Mouse (Mus musculus): ENCODE measurements around the gene Pgap3. TPM values are rescaled to one million over a fixed set of nuclear protein-coding genes. Genes with fewer than 3 reads are reported as not detected.

Gene Pgap3
- polyA plus RNA-seq, 3 experiments from 2014 or later = 7.0 to 8.2 (median 7.2) TPM

- ATAC-seq = no peak
These were observed 45.8 kb downstream of the Pgap3 start for GRCm38 (mm10) chr11:98354445-98354844.

- no peak for ATAC-seq
These were observed 46.6 kb downstream of the Pgap3 start for GRCm38 (mm10) chr11:98353651-98354211.

- ATAC-seq = no peak
These were observed 47.9 kb downstream of the Pgap3 start for GRCm38 (mm10) chr11:98352272-98352990.

GRCm38 (mm10) chr11:98349308-98349707 lies 51.0 kb downstream of the Pgap3 start:
- no peak for ATAC-seq

GRCm38 (mm10) chr11:98348083-98348961 lies 52.0 kb downstream of the Pgap3 start, which contains the start of gene Ppp1r1b:
Gene Ppp1r1b (plus strand): TSS chr11:98348404.
- ATAC-seq = peak; percentile 63

GRCm38 (mm10) chr11:98347385-98348082 lies 52.8 kb downstream of the Pgap3 start:
- ATAC-seq = no peak

- no peak for ATAC-seq
These were observed 54.1 kb downstream of the Pgap3 start for GRCm38 (mm10) chr11:98346168-98346567.

GRCm38 (mm10) chr11:98345253-98345652 lies 55.0 kb downstream of the Pgap3 start:
- no peak for ATAC-seq

GRCm38 (mm10) chr11:98342000-98342945 lies 58.0 kb downstream of the Pgap3 start:
- ATAC-seq = peak; percentile 79

- ATAC-seq = no peak
These were observed 59.1 kb downstream of the Pgap3 start for GRCm38 (mm10) chr11:98341174-98341573.

- ATAC-seq = no peak
These were observed 59.7 kb downstream of the Pgap3 start for GRCm38 (mm10) chr11:98340597-98340996.

- ATAC-seq = no peak
These were observed 60.5 kb downstream of the Pgap3 start for GRCm38 (mm10) chr11:98339679-98340287.

- no peak for ATAC-seq
These were observed 61.2 kb downstream of the Pgap3 start for GRCm38 (mm10) chr11:98339071-98339501.

Other genes starting within 250 kb of the Pgap3 start
- gene Med1, start 207.2 kb downstream of the Pgap3 start, polyA plus RNA-seq (2017; shearing (Covaris generic)) = 100 to 1,000 TPM in 1 of 3 experiments, 10 to 100 TPM in 2; 47.0 to 108 (median 55.5) TPM
- 10 to 100 TPM; 17.0 to 29.1 (median 28.8) TPM for gene Cdk12, start 197.4 kb downstream of the Pgap3 start, polyA plus RNA-seq (2017; shearing (Covaris generic))
- gene Neurod2, start 70.8 kb downstream of the Pgap3 start, polyA plus RNA-seq (2017; shearing (Covaris generic)) = not detected
- not detected for gene Ppp1r1b, start 52.1 kb downstream of the Pgap3 start, polyA plus RNA-seq (2017; shearing (Covaris generic))
- 10 to 100 TPM; 38.5 to 42.1 (median 40.3) TPM for gene Stard3, start 42.1 kb downstream of the Pgap3 start, polyA plus RNA-seq (2017; shearing (Covaris generic))
- not detected for gene Tcap, start 16.7 kb downstream of the Pgap3 start, polyA plus RNA-seq (2017; shearing (Covaris generic))
- gene Pnmt, start 14.0 kb downstream of the Pgap3 start, polyA plus RNA-seq (2017; shearing (Covaris generic)) = not detected
- gene Erbb2, start 12.0 kb upstream of the Pgap3 start, polyA plus RNA-seq (2017; shearing (Covaris generic)) = under 1 TPM in 2 of 3 experiments, not detected in 1; 0.13 to 0.68 TPM
- 100 to 1,000 TPM; 148 to 198 (median 167) TPM for gene Mien1, start 38.5 kb upstream of the Pgap3 start, polyA plus RNA-seq (2017; shearing (Covaris generic))
- 1 to 10 TPM; 1.2 to 3.1 (median 2.1) TPM for gene Grb7, start 45.9 kb upstream of the Pgap3 start, polyA plus RNA-seq (2017; shearing (Covaris generic))
- 100 to 1,000 TPM in 1 of 3 experiments, 10 to 100 TPM in 2; 75.8 to 102 (median 78.8) TPM for gene Ikzf3, start 145.5 kb upstream of the Pgap3 start, polyA plus RNA-seq (2017; shearing (Covaris generic))
- gene Zpbp2, start 150.6 kb upstream of the Pgap3 start, polyA plus RNA-seq (2017; shearing (Covaris generic)) = 1 to 10 TPM; 3.4 to 5.0 (median 4.3) TPM
- 10 to 100 TPM; 23.6 to 31.0 (median 30.7) TPM for gene Ormdl3, start 186.9 kb upstream of the Pgap3 start, polyA plus RNA-seq (2017; shearing (Covaris generic))
- not detected for gene Lrrc3c, start 197.8 kb upstream of the Pgap3 start, polyA plus RNA-seq (2017; shearing (Covaris generic))
- gene Gm12355, start 225.2 kb upstream of the Pgap3 start, polyA plus RNA-seq (2017; shearing (Covaris generic)) = 10 to 100 TPM in 2 of 3 experiments, 1 to 10 TPM in 1; 1.3 to 14.8 (median 10.7) TPM
- gene Gsdma3, start 225.9 kb upstream of the Pgap3 start, polyA plus RNA-seq (2017; shearing (Covaris generic)) = not detected
- not detected for gene Gsdma2, start 246.3 kb upstream of the Pgap3 start, polyA plus RNA-seq (2017; shearing (Covaris generic))

Data from inflammation-experienced regulatory T-cells, adult 6 months (primary cell).